Comparison of ENCODE assay signal across 28 mouse cellular contexts in genomic region chr1:17825860-17826259, GRCm38 (mm10).
"Had no signal": no experiment of that assay in that cellular context is flagged by ENCODE, and none has a peak within 500 bp of the region (broad histone marks: within the 10 kb centered on the region; RNA-seq: fewer than 3 reads in every experiment).

No protein-coding gene starts in this region.

- H3K4me2 ChIP-seq: embryonic facial prominence, embryonic 12.5 days; embryonic facial prominence, embryonic 13.5 days; embryonic facial prominence, embryonic 15.5 days; forebrain, embryonic 12.5 days; forebrain, embryonic 13.5 days; heart, embryonic 12.5 days had no signal

- H3K4me3 ChIP-seq: embryonic facial prominence, embryonic 10.5 days; embryonic facial prominence, embryonic 12.5 days; embryonic facial prominence, embryonic 13.5 days; embryonic facial prominence, embryonic 15.5 days; erythroblast, embryonic 14.5 days; forebrain, embryonic 10.5 days; forebrain, embryonic 12.5 days; forebrain, embryonic 13.5 days; gastrocnemius, adult 2 months; heart, adult 2 months; heart, embryonic 10.5 days; heart, embryonic 12.5 days had no signal

- DNase-seq: cerebellum, adult 2 months; cerebellum, adult 8-10 months; cerebellum, adult 9-10 months; cerebellum, adult 9-11 months; cerebellum, postnatal 10 days; cerebellum, postnatal 14 days; cerebellum, postnatal 25 days; cerebellum, postnatal 36 days; embryo, embryonic 11 days; gastrocnemius, adult 2 months; gastrocnemius, postnatal 10 days; gastrocnemius, postnatal 14 days; gastrocnemius, postnatal 25 days; gastrocnemius, postnatal 36 days; heart, adult 18-20 months; heart, adult 2 months had no signal

- H3K4me1 ChIP-seq: embryonic facial prominence, embryonic 10.5 days; embryonic facial prominence, embryonic 12.5 days; embryonic facial prominence, embryonic 13.5 days; embryonic facial prominence, embryonic 15.5 days; forebrain, embryonic 10.5 days; forebrain, embryonic 12.5 days; forebrain, embryonic 13.5 days; heart, embryonic 10.5 days; heart, embryonic 12.5 days had no signal

- H3K27me3 ChIP-seq: embryonic facial prominence, embryonic 12.5 days; embryonic facial prominence, embryonic 13.5 days; embryonic facial prominence, embryonic 15.5 days; forebrain, embryonic 12.5 days; forebrain, embryonic 13.5 days; heart, embryonic 12.5 days had no signal

- H3K9me3 ChIP-seq: embryonic facial prominence, embryonic 10.5 days; embryonic facial prominence, embryonic 12.5 days; embryonic facial prominence, embryonic 13.5 days; embryonic facial prominence, embryonic 15.5 days; forebrain, embryonic 10.5 days; forebrain, embryonic 12.5 days; forebrain, embryonic 13.5 days; heart, embryonic 10.5 days; heart, embryonic 12.5 days had no signal

- H3K9ac ChIP-seq: embryonic facial prominence, embryonic 12.5 days; embryonic facial prominence, embryonic 13.5 days; embryonic facial prominence, embryonic 15.5 days; forebrain, embryonic 12.5 days; forebrain, embryonic 13.5 days; heart, embryonic 12.5 days had no signal

- H3K27ac ChIP-seq: embryonic facial prominence, embryonic 10.5 days; embryonic facial prominence, embryonic 12.5 days; embryonic facial prominence, embryonic 13.5 days; embryonic facial prominence, embryonic 15.5 days; forebrain, embryonic 10.5 days; forebrain, embryonic 12.5 days; forebrain, embryonic 13.5 days; gastrocnemius, adult 2 months; heart, adult 2 months; heart, embryonic 10.5 days had no signal

- H3K36me3 ChIP-seq: embryonic facial prominence, embryonic 10.5 days; embryonic facial prominence, embryonic 12.5 days; embryonic facial prominence, embryonic 13.5 days; embryonic facial prominence, embryonic 15.5 days; forebrain, embryonic 10.5 days; forebrain, embryonic 12.5 days; heart, embryonic 10.5 days; heart, embryonic 12.5 days had no signal

- ATAC-seq: forebrain, embryonic 13.5 days; forebrain, embryonic 14.5 days; forebrain, embryonic 16.5 days had no signal
